Mouse (Mus musculus) embryonic fibroblast, embryonic 13.5 days (primary cell): ENCODE data around the gene 4921530L21Rik.

ENCODE experiments used
- CTCF ChIP-seq: IDR thresholded peaks from 2 replicates; pipeline ENCODE4 v1.5.1; 2011; ENCODE audit warnings: mild to moderate bottlenecking, control low read depth, low read length, moderate library complexity, borderline replicate concordance; ENCODE audit not compliant: insufficient read depth
- POLR2A ChIP-seq: IDR thresholded peaks from 2 replicates; pipeline ENCODE4 v1.6.1; 2011; ENCODE audit warnings: low read depth, mild to moderate bottlenecking, control low read depth, low read length, moderate library complexity

DNA sequence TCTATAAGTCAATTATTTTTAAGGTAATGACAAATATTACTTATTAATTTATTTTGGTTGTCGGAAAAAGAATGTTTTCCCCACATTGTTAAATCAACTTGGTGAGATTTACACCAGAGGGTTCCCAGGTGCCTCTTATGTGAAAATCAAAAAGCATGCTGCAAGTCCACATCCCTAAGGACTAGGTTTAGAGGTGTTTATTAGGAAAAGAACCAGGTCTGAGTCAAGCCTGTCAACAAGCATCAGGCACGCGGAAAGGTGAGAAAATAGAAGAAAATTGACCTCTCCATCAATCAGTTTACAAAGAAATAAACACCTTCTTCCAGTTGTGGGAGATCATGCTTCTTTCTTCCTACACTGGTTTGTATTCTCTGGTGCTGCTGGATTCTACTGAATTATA is 18.1 kb upstream of the 4921530L21Rik start:
- TF ChIP-seq CTCF, result no peak
- TF ChIP-seq POLR2A, result no peak
